Mouse (Mus musculus) limb, embryonic 14.5 days (tissue): ENCODE results near the gene Rbbp9. TPM values are rescaled to one million over a fixed set of nuclear protein-coding genes. Genes with fewer than 3 reads are reported as not detected.

Experiments used
- ATAC-seq: fragments of 200-750 bp; cut with Nextera tagmentation; 2 replicates; pipeline ENCODE4 v1.8.0; 2017; ENCODE audit warnings: low read depth, moderate number of reproducible peaks, moderate TSS enrichment; ENCODE audit not compliant: low FRiP score
- DNase-seq: peaks from one replicate; pipeline ENCODE4 v3.0.0-alpha.2; 2015; ENCODE audit warnings: low spot score
- H3K27ac ChIP-seq: fragments of 300-500 bp; sonication (generic); replicated peaks from 2 replicates; pipeline ENCODE4 v1.5.1; 2014; ENCODE audit warnings: low read depth, mild to moderate bottlenecking, low read length, moderate library complexity, mixed read lengths
- H3K27me3 ChIP-seq: fragments of 300-500 bp; sonication (generic); 2 replicates; pipeline ENCODE4 v1.6.1; 2014; ENCODE audit warnings: low read length, mixed read lengths; ENCODE audit not compliant: control insufficient read depth, insufficient read depth
- H3K36me3 ChIP-seq: fragments of 300-500 bp; sonication (generic); 2 replicates; pipeline ENCODE4 v1.6.1; 2014; ENCODE audit warnings: mild to moderate bottlenecking, low read length, moderate library complexity, mixed read lengths; ENCODE audit not compliant: control insufficient read depth, insufficient read depth
- H3K4me1 ChIP-seq: fragments of 300-500 bp; sonication (generic); 2 replicates; pipeline ENCODE4 v1.6.1; 2014; ENCODE audit warnings: antibody characterized with exemption, low read length, mixed read lengths; ENCODE audit not compliant: control insufficient read depth, insufficient read depth
- H3K4me2 ChIP-seq: fragments of 300-500 bp; sonication (generic); replicated peaks from 2 replicates; pipeline ENCODE4 v1.6.1; 2014; ENCODE audit warnings: low read depth, mild to moderate bottlenecking, low read length, moderate library complexity; ENCODE audit not compliant: severe bottlenecking
- H3K4me3 ChIP-seq: fragments of 300-500 bp; sonication (generic); replicated peaks from 2 replicates; pipeline ENCODE4 v1.5.1; 2014; ENCODE audit warnings: low read length
- H3K9ac ChIP-seq: fragments of 300-500 bp; sonication (generic); 2 replicates; pipeline ENCODE4 v1.6.1; 2014; ENCODE audit warnings: mild to moderate bottlenecking, low read depth, low read length, moderate library complexity; ENCODE audit not compliant: severe bottlenecking
- H3K9me3 ChIP-seq: fragments of 300-500 bp; sonication (generic); 2 replicates; pipeline ENCODE4 v1.6.1; 2016; ENCODE audit warnings: low read length; ENCODE audit not compliant: control insufficient read depth
- POLR2A ChIP-seq: fragments of 200-500 bp; IDR thresholded peaks from 2 replicates; pipeline ENCODE4 v1.8.0; 2012; ENCODE audit warnings: inconsistent platforms, mild to moderate bottlenecking, moderate library complexity, borderline replicate concordance; ENCODE audit not compliant: insufficient read depth, insufficient read length; ENCODE audit errors: extremely low read depth
- WGBS: fragments of 180-500 bp; shearing (Covaris S2); extraction: QIAGEN DNeasy Blood & Tissue Kit; methylation state at CpG from one replicate; pipeline ENCODE4 v1.1.7; 2014; 5-methylcytosine and 5-hydroxymethylcytosine counted together
- polyA plus RNA-seq, 2 experiments: library from polyadenylated mRNA; depleted of rRNA in 1 of 2; stranded (reverse) in 1 of 2; unstranded in 1 of 2; fragments of >200 nt; fragmentation: Nextera tagmentation in 1 of 2; extraction: Ambion mirVana in 1 of 2; gene quantifications; 2 replicates each; pipeline versions ENCODE4 v1.2.1 to v1.2.3; 2012 to 2014

Gene Rbbp9
- polyA plus RNA-seq, 2 experiments: 37.4 to 68.4 TPM

- ATAC-seq: no peak
- WGBS: 84% methylated on average over 6 of the region's 6 CpGs
- Histone ChIP-seq H3K9ac (no peak overlapping the region), H3K4me2 (no peak overlapping the region), H3K4me1 (no peaks in the 10 kb centered on the region), H3K27me3 (no peaks in the 10 kb centered on the region), H3K36me3 (no peaks in the 10 kb centered on the region), H3K9me3 (no peaks in the 10 kb centered on the region), H3K27ac (no peak overlapping the region), H3K4me3 (no peak overlapping the region)
- TF ChIP-seq POLR2A: no peak
- no peak for DNase-seq
Observed at GRCm38 (mm10) chr2:144502134-144502533, 48.5 kb downstream of the Rbbp9 start.

Other genes starting within 250 kb of the Rbbp9 start
- 2.7 and 2.9 TPM in 2 replicates for gene Ovol2, start 218.7 kb downstream of the Rbbp9 start, polyA plus RNA-seq (2012; rRNA removed)
- 1.4 and 1.8 TPM in 2 replicates for gene Ovol2, start 218.7 kb downstream of the Rbbp9 start, polyA plus RNA-seq (2014; fragmentation: Nextera tagmentation; extraction: Ambion mirVana)
- 38.8 and 41.5 TPM in 2 replicates for gene Kat14, start 181.9 kb downstream of the Rbbp9 start, polyA plus RNA-seq (2012; rRNA removed)
- gene Kat14, start 181.9 kb downstream of the Rbbp9 start, polyA plus RNA-seq (2014; fragmentation: Nextera tagmentation; extraction: Ambion mirVana): 40.9 and 41.9 TPM in 2 replicates
- gene Pet117, start 181.9 kb downstream of the Rbbp9 start, polyA plus RNA-seq (2012; rRNA removed): not detected in 2 replicates
- gene Pet117, start 181.9 kb downstream of the Rbbp9 start, polyA plus RNA-seq (2014; fragmentation: Nextera tagmentation; extraction: Ambion mirVana): 0.43 TPM in 1 of 2 replicates, not detected in the other
- 1.5 and 1.6 TPM in 2 replicates for gene Dzank1, start 23.5 kb downstream of the Rbbp9 start, polyA plus RNA-seq (2012; rRNA removed)
- gene Dzank1, start 23.5 kb downstream of the Rbbp9 start, polyA plus RNA-seq (2014; fragmentation: Nextera tagmentation; extraction: Ambion mirVana): 1.7 and 2.8 TPM in 2 replicates
- 19.4 and 20.5 TPM in 2 replicates for gene Polr3f, start 23.2 kb downstream of the Rbbp9 start, polyA plus RNA-seq (2012; rRNA removed)
- gene Polr3f, start 23.2 kb downstream of the Rbbp9 start, polyA plus RNA-seq (2014; fragmentation: Nextera tagmentation; extraction: Ambion mirVana): 24.9 and 26.6 TPM in 2 replicates
- gene Sec23b, start 5.4 kb upstream of the Rbbp9 start, polyA plus RNA-seq (2012; rRNA removed): 72.8 and 80.1 TPM in 2 replicates
- gene Sec23b, start 5.4 kb upstream of the Rbbp9 start, polyA plus RNA-seq (2014; fragmentation: Nextera tagmentation; extraction: Ambion mirVana): 76.2 and 77.5 TPM in 2 replicates
- 18.0 and 35.7 TPM in 2 replicates for gene Smim26, start 43.2 kb upstream of the Rbbp9 start, polyA plus RNA-seq (2012; rRNA removed)
- gene Smim26, start 43.2 kb upstream of the Rbbp9 start, polyA plus RNA-seq (2014; fragmentation: Nextera tagmentation; extraction: Ambion mirVana): 41.8 and 44.4 TPM in 2 replicates
- 17.2 and 19.1 TPM in 2 replicates for gene Dtd1, start 49.0 kb upstream of the Rbbp9 start, polyA plus RNA-seq (2012; rRNA removed)
- gene Dtd1, start 49.0 kb upstream of the Rbbp9 start, polyA plus RNA-seq (2014; fragmentation: Nextera tagmentation; extraction: Ambion mirVana): 39.8 and 42.1 TPM in 2 replicates